Mouse (Mus musculus) lung, postnatal 0 days (tissue): Measurements from ENCODE around the gene Tnnt2.

Source experiments
- CTCF ChIP-seq: IDR thresholded peaks from 2 replicates; pipeline ENCODE4 v1.5.1; 2016; ENCODE audit warnings: antibody characterized with exemption, mild to moderate bottlenecking
- EP300 ChIP-seq: IDR thresholded peaks from 2 replicates; pipeline ENCODE4 v1.6.1; 2016; ENCODE audit warnings: antibody characterized with exemption, mild to moderate bottlenecking, control low read depth

DNA sequence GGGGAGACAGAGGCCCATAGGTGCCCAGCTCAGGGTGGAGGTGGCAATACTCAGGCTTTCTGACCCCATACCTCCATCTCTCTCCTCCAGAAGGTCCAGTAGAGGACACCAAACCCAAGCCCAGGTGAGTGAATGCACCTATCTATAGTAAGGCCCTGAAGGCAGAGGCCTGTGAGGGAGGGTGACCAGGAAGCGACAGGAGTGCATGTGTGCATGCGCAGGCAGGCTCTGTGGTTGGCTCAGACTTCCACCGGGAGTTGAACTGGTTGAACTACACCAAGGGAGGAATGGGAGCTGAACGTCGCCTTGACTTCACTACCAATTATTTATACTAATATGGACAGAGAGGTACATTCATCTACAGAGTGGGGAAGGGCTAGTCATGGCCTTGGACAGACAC, 10.5 kb downstream of the Tnnt2 start:
- TF ChIP-seq CTCF, result no peak
- no peak for TF ChIP-seq EP300
